Mouse (Mus musculus) Patski (cell line): ENCODE data around the gene Ehd1. TPM values are rescaled to one million over a fixed set of nuclear protein-coding genes. Genes with fewer than 3 reads are reported as not detected.

Source experiments
- ATAC-seq: fragments of 100-300 bp; one replicate; pipeline ENCODE4 v1.8.0; 2021
- CTCF ChIA-PET: fragments of 350-600 bp; sonication (Branson Sonifier 250); formaldehyde crosslinking; loops from one replicate; lab custom pipeline; 2022; ENCODE audit warnings: inconsistent platforms; lab: Charles Lee
- POLR2A ChIA-PET: fragments of 350-600 bp; sonication (Branson Sonifier 250); formaldehyde crosslinking; loops from one replicate; lab custom pipeline; 2022; ENCODE audit warnings: antibody characterized with exemption, inconsistent platforms; lab: Charles Lee
- DNase-seq: peaks from one replicate; pipeline ENCODE4 v3.0.0-alpha.2; 2011; ENCODE audit warnings: low read depth, low spot score
- H3K27me3 ChIP-seq: fragments of 371-371 bp; one replicate; pipeline ENCODE4 v1.5.1; 2021
- CTCF ChIP-seq: fragments of 100-300 bp; IDR thresholded peaks from one replicate; pipeline ENCODE4 v1.5.1; 2021
- in situ Hi-C: fragments of 300-500 bp; cut with MboI; formaldehyde crosslinking; loops from 3 replicates; pipeline ENCODE4 v1.11.1; 2018; ENCODE audit warnings: low pct_unique_long_range_greater_than_20kb, mixed read lengths
- polyA plus RNA-seq: library from polyadenylated mRNA; unstranded; gene quantifications from one replicate; pipeline ENCODE4 v1.2.3, GENCODE M21; 2021

The Ehd1 gene
- polyA plus RNA-seq, 1 experiment from 2014 or later, result 88.7 TPM

- in situ Hi-C loops, result no loop called here
- CTCF ChIA-PET, result no interaction called here
- no peak for DNase-seq
- H3K27me3 ChIP-seq, result no peaks in the 10 kb centered on the region
- POLR2A ChIA-PET, result interaction anchor here (2.0 kb wide), 1 partner anchor 8 kb away, joined by 5 read pairs; no protein-coding TSS in a partner anchor
- ATAC-seq, result no peak
- TF ChIP-seq CTCF, result no peak
These were observed 65.9 kb downstream of the Ehd1 start for GRCm38 (mm10) chr19:6342276-6342933.

- ChIA-PET POLR2A (interaction anchor here (0.6 kb wide), 1 partner anchor 8 kb away, joined by 3 read pairs; no protein-coding TSS in a partner anchor), CTCF (no interaction called here)
- in situ Hi-C loops, result no loop called here
- ATAC-seq (no peak), DNase-seq (no peak)
- H3K27me3 ChIP-seq, result no peaks in the 10 kb centered on the region
- TF ChIP-seq CTCF, result no peak
These were observed 66.8 kb downstream of the Ehd1 start for GRCm38 (mm10) chr19:6343066-6343925.

GRCm38 (mm10) chr19:6343996-6344395, 67.5 kb downstream of the Ehd1 start:
- ATAC-seq, result no peak
- H3K27me3 ChIP-seq, result no peaks in the 10 kb centered on the region
- CTCF ChIA-PET, result no interaction called here
- in situ Hi-C loops, result no loop called here
- no peak for TF ChIP-seq CTCF
- POLR2A ChIA-PET, result interaction anchor here (0.6 kb wide), 1 partner anchor 8 kb away, joined by 3 read pairs; no protein-coding TSS in a partner anchor
- DNase-seq, result no peak

- ATAC-seq (no peak), DNase-seq (no peak)
- POLR2A ChIA-PET, result no interaction called here
- TF ChIP-seq CTCF, result no peak
- in situ Hi-C loops, result no loop called here
- CTCF ChIA-PET, result interaction anchor here (1.1 kb wide), 1 partner anchor 11 kb away, joined by 3 read pairs; no protein-coding TSS in a partner anchor
- H3K27me3 ChIP-seq, result no peaks in the 10 kb centered on the region
These were observed 69.5 kb downstream of the Ehd1 start for GRCm38 (mm10) chr19:6346023-6346422.

- in situ Hi-C loops, result no loop called here
- no peaks in the 10 kb centered on the region for H3K27me3 ChIP-seq
- ATAC-seq, result no peak
- no peak for TF ChIP-seq CTCF
- no peak for DNase-seq
- POLR2A ChIA-PET, result no interaction called here
- CTCF ChIA-PET, result interaction anchor here (1.1 kb wide), 1 partner anchor 10 kb away, joined by 3 read pairs; no protein-coding TSS in a partner anchor
These were observed 70.1 kb downstream of the Ehd1 start for GRCm38 (mm10) chr19:6346661-6347060.

GRCm38 (mm10) chr19:6347615-6348014, 71.1 kb downstream of the Ehd1 start:
- POLR2A ChIA-PET, result no interaction called here
- in situ Hi-C loops, result no loop called here
- H3K27me3 ChIP-seq, result no peaks in the 10 kb centered on the region
- ATAC-seq, result no peak
- CTCF ChIA-PET, result no interaction called here
- DNase-seq, result no peak
- no peak for TF ChIP-seq CTCF

GRCm38 (mm10) chr19:6348717-6349116, 72.2 kb downstream of the Ehd1 start:
- DNase-seq (no peak), ATAC-seq (no peak)
- in situ Hi-C loops, result no loop called here
- no peaks in the 10 kb centered on the region for H3K27me3 ChIP-seq
- ChIA-PET POLR2A (no interaction called here), CTCF (no interaction called here)
- no peak for TF ChIP-seq CTCF

GRCm38 (mm10) chr19:6349215-6349983, 72.9 kb downstream of the Ehd1 start:
- in situ Hi-C loops, result no loop called here

More at GRCm38 (mm10) chr19:6349215-6349983, 72.9 kb downstream of the Ehd1 start:
- ATAC-seq (no peak), DNase-seq (no peak)
- H3K27me3 ChIP-seq, result no peaks in the 10 kb centered on the region
- TF ChIP-seq CTCF, result no peak
- CTCF ChIA-PET, result interaction anchor here (0.9 to 1.4 kb wide), 2 partner anchors 10 to 15 kb away, joined by 3 to 4 read pairs; no protein-coding TSS in a partner anchor
- POLR2A ChIA-PET, result no interaction called here

Other genes starting within 250 kb of the Ehd1 start
- gene Syvn1, start 230.1 kb upstream of the Ehd1 start, polyA plus RNA-seq, result 55.2 TPM
- gene Mrpl49, start 218.9 kb upstream of the Ehd1 start, polyA plus RNA-seq, result 68.9 TPM
- 1,123 TPM for gene Fau, start 218.9 kb upstream of the Ehd1 start, polyA plus RNA-seq
- 38.3 TPM for gene Znhit2, start 215.5 kb upstream of the Ehd1 start, polyA plus RNA-seq
- 21.5 TPM for gene Tm7sf2, start 208.4 kb upstream of the Ehd1 start, polyA plus RNA-seq
- 63.3 TPM for gene Vps51, start 199.5 kb upstream of the Ehd1 start, polyA plus RNA-seq
- 0.15 TPM for gene Tmem262, start 196.7 kb upstream of the Ehd1 start, polyA plus RNA-seq
- gene Gm28374, start 194.5 kb upstream of the Ehd1 start, polyA plus RNA-seq, result 0.83 TPM
- 59.4 TPM for gene Zfpl1, start 191.8 kb upstream of the Ehd1 start, polyA plus RNA-seq
- 16.4 TPM for gene Cdca5, start 191.7 kb upstream of the Ehd1 start, polyA plus RNA-seq
- 0.33 TPM for gene AC131692.1, start 182.3 kb upstream of the Ehd1 start, polyA plus RNA-seq
- gene Naaladl1, start 170.9 kb upstream of the Ehd1 start, polyA plus RNA-seq, result 0.54 TPM
- 17.0 TPM for gene Sac3d1, start 158.1 kb upstream of the Ehd1 start, polyA plus RNA-seq
- gene Snx15, start 148.4 kb upstream of the Ehd1 start, polyA plus RNA-seq, result 40.4 TPM
- gene Batf2, start 135.7 kb upstream of the Ehd1 start, polyA plus RNA-seq, result 0.08 TPM
- gene Arl2, start 135.2 kb upstream of the Ehd1 start, polyA plus RNA-seq, result 122 TPM
- not detected for gene Majin, start 92.3 kb upstream of the Ehd1 start, polyA plus RNA-seq
- gene Gpha2, start 50.3 kb upstream of the Ehd1 start, polyA plus RNA-seq, result 0.26 TPM
- gene Ppp2r5b, start 40.9 kb upstream of the Ehd1 start, polyA plus RNA-seq, result 172 TPM
- 32.5 TPM for gene Atg2a, start 35.1 kb upstream of the Ehd1 start, polyA plus RNA-seq
- 41.2 TPM for gene Cdc42bpg, start 29.7 kb downstream of the Ehd1 start, polyA plus RNA-seq
- gene Men1, start 58.3 kb downstream of the Ehd1 start, polyA plus RNA-seq, result 63.2 TPM
- gene Map4k2, start 64.4 kb downstream of the Ehd1 start, polyA plus RNA-seq, result 45.6 TPM
- 186 TPM for gene Sf1, start 87.0 kb downstream of the Ehd1 start, polyA plus RNA-seq
- 1.0 TPM for gene Pygm, start 107.7 kb downstream of the Ehd1 start, polyA plus RNA-seq
- gene Rasgrp2, start 122.6 kb downstream of the Ehd1 start, polyA plus RNA-seq, result 7.0 TPM
- not detected for gene Nrxn2, start 142.0 kb downstream of the Ehd1 start, polyA plus RNA-seq